Mouse (Mus musculus) heart, embryonic 14.5 days (tissue): ENCODE data around the gene Aimp2. TPM values are rescaled to one million over a fixed set of nuclear protein-coding genes. Genes with fewer than 3 reads are reported as not detected.

Experiments used
- polyA plus RNA-seq: library from polyadenylated mRNA; unstranded; fragments of >200 nt; fragmentation: Nextera tagmentation; extraction: Ambion mirVana; gene quantifications from 2 replicates; pipeline ENCODE4 v1.2.1, GENCODE M21; 2014

The Aimp2 gene
- polyA plus RNA-seq, 1 experiment from 2014 or later: 86.9 TPM

Other genes with a start within 250 kb of the Aimp2 start
- gene Usp42, start 177.6 kb downstream of the Aimp2 start, polyA plus RNA-seq: 12.6 and 12.8 TPM in 2 replicates
- gene Eif2ak1, start 92.1 kb downstream of the Aimp2 start, polyA plus RNA-seq: 25.2 and 25.9 TPM in 2 replicates
- gene Ankrd61, start 12.2 kb downstream of the Aimp2 start, polyA plus RNA-seq: 0.26 TPM in 1 of 2 replicates, not detected in the other
- 19.2 and 20.9 TPM in 2 replicates for gene Pms2, start 117 bp upstream of the Aimp2 start, polyA plus RNA-seq
- gene Gm42421, start 18.3 kb upstream of the Aimp2 start, polyA plus RNA-seq: 0.70 and 0.73 TPM in 2 replicates
- gene Rsph10b, start 23.2 kb upstream of the Aimp2 start, polyA plus RNA-seq: 1.1 and 1.8 TPM in 2 replicates
- 49.7 and 51.5 TPM in 2 replicates for gene Ccz1, start 105.0 kb upstream of the Aimp2 start, polyA plus RNA-seq
- gene Ocm, start 116.8 kb upstream of the Aimp2 start, polyA plus RNA-seq: not detected in 2 replicates
- 4.4 and 4.7 TPM in 2 replicates for gene Lmtk2, start 190.6 kb upstream of the Aimp2 start, polyA plus RNA-seq